Mouse (Mus musculus): ENCODE measurements around the gene Il1b.

Il1b gene

DNA sequence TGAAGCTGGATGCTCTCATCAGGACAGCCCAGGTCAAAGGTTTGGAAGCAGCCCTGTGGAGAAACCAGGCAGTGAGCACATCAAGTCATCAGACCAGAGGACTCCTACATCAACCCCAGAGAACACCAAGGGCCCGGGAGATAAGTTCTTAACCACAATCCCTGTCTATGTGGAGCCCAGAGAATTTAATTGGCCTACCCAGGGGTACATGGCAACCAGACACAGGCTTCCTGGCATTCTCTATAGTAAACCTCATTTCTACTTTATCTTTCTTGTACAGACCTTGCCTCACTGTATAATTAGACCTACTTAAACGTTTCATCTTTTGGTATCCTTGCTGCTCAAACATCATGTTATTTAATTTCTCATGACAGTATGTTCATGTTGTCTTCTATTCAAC, 2.8 kb downstream of the Il1b start:
- DNase-seq (ENCODE audit: low spot score): no peak

DNA sequence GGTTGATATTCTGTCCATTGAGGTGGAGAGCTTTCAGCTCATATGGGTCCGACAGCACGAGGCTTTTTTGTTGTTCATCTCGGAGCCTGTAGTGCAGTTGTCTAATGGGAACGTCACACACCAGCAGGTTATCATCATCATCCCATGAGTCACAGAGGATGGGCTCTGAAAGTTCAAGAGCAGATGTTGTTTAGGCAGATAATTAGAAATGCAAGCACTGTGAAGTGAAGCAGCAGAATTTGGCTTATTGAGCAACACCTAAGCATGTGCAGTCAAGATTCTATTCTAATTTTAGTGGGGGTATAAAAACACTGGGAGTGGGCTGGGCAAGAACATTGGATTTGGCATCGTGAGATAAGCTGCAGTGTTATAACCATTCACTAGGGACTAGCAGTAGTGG, 3.7 kb downstream of the Il1b start:
- no peak for DNase-seq (ENCODE audit: low spot score)

DNA sequence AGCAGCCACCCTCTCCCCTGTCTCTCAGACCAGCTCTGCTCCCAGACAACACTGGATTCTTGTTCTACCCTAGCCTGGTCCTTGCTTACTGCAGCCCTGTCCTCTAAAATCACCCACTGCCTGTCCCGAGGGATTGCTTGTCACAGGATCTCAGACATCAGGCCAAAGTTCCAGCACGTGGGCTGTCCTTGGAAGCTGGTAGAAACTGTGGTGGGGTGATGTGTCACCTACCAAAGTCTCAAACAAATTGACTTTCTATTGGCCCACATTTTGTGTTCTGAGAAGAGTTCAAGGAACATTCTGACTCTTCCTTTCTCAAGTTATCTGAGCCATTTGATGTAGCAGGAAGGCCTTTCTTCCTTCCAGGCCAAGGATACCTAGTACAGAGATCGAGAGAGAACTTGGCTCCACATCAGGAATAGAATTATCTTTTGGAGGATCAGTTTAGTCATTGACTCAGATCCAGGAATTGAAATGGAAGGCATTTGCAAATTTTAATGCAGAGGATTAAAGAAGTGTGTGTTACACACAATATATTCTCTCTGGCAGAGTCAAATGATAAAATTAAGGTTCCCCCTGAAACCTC, 9.9 kb downstream of the Il1b start:
- DNase-seq (ENCODE audit: low spot score): no peak

DNA sequence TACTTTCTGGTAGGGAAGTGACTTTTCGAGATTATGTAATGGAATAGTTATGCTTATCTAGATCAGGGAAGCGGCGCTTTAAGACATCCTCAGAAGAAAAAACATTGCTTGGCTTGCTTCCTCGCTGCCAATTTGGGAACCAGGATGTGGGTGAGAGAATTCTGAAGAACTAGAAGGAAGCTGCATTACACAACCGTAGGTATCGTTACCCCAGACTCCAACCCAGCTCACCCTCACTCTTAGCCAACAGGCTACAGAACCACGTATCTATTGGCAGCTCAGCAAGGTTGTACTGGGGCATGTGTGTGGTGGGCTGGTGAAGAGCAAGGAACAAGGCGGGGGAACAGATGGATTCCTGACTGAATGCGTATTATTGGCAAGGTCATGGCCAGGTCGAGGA, 10.7 kb downstream of the Il1b start:
- DNase-seq (ENCODE audit: low spot score): peak; percentile 65

DNA sequence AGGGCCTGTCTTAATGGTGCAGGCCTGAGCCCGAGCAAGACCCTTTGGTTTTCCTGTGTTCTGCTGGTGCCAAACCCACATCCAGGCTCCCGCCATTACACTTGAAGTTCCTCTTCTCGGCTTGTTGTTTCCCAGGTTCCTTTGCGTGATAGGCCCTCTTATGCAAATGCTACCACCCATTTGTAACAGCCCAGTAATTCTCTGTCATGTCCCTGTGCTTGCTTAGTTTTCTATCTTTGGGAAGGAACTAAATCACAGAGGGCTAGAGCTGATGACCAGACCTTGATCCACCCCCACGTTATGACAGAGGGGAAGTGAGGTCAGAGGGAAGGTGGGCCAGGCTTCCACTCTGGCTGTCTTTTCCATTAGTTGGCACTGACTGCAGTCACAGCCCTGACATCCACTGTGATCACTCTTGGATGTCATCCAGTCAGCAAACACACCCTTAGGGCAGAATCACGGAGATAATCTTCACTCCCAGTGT, 32.8 kb downstream of the Il1b start:
- no peak for DNase-seq (ENCODE audit: low spot score)

DNA sequence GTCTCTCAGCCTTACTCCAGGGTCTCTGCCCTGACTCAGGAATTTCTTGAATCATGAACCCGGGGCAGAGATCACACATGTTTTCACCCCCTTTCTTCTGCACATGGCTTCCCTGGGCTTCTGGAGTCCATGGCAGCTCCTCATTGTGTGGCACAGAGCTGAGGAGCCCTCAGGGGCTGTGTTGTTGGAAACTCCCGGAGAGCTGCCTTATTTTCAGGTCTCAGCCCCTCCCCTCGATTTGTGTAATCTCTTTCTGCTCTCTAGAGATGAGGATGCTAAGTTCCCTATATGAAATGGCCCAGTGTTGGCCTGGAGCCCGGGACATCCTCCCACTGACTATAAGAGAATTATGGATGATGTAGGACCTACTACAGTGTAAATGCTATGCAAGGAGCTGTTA, 37.5 kb downstream of the Il1b start:
- DNase-seq (ENCODE audit: low spot score): no peak

DNA sequence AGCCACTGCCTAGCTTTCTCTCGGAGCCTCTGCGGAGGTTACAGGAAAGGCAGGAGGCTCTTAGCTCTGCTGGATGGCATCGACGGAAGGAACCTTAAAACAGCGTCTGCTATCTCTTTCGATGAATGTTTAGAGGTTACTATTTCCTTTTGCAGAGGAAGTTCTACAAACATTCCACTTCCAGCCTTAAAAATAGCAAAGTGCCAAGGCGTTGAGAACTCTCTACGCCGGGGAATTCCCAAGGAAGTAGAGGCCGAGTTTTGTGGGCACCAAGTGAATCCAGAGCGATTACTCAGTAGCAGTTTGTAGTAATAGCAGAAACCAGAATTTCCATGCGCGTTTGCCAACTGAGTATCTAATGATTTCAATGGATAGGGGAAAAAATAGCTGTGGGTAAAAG, 40.4 kb downstream of the Il1b start:
- no peak for DNase-seq (ENCODE audit: low spot score)

DNA sequence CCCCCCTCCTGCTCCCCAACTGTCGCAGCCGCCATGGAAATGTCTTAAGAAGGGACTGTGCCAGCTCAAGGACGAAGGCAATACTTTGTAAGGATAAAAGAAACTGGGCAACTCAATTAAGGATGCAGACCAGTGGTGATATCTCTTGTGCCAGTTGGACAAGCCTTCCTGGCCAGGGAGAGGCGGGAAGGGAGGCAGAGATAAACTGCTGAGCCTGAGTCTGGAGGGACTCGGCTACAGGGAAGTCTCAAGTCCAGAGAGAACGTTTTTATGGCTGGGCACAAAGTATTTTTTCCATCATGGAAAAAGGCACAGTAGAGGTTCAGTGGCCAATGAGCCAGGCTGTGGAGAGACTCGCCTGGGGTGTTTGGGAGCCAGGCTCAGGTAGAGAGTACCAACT, 40.9 kb downstream of the Il1b start:
- no peak for DNase-seq (ENCODE audit: low spot score)

DNA sequence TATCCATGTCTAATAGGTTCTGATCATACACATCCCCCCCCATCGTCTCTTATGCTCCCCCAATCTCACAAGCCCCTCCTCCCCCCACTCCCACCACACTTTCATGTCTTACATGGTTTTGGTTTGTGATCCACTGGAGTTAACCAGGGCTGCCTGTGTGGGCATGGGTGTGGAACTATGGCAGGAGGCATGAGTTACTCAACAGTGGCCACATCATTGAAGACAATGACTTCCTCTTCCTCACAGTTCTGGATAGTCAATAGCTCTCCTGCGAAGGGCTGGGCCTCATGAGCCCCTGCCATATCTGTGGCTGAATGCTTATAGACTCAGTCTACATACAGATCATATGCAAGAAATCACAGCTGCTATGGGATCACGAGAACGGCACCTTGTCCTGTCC, 42.7 kb downstream of the Il1b start:
- DNase-seq (ENCODE audit: low spot score): no peak

DNA sequence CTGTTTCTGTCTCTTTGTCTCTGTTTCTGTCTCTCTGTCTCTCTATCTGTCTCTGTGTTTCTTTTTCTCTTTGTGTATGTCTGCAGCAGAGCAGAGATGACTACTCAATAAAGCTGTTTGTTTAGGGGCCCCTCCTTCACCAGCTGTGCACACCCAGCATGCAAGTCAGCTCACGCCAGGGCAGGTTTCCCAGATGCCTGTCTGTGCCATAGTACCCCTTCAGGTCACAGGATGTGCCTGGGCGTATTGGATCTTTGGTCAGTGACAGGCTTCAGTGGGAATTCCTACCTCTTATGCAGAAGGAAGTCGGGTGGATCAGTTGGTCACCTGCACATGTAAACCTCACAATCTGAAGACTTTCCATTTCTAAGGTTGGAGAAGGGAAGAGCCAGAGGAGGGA, 46.7 kb downstream of the Il1b start:
- DNase-seq (ENCODE audit: low spot score): no peak

DNA sequence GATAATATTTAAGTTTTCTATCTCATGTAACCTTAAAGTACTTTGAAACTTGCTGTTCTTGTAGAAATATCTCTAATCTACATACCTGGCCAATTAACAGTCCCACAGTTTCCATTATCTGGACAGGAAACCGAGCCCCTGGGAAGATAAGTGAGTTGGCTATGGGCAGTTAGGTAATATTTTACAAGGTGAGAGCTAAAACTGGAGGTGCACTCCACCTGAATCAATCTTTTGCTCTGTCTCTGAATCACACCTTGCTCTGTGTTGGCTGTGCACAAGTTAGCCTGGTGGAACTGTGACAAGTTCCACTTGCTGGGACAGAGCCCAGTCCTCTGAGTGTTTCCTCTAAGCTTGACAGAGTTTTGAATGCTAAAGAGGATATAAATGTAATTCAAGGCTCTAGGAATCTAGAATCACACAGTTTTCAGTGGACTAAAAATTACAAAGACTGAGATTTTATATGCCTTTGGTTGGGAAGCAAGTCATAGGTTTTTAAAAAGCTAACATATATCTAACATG, 48.8 kb downstream of the Il1b start:
- no peak for DNase-seq (ENCODE audit: low spot score)

DNA sequence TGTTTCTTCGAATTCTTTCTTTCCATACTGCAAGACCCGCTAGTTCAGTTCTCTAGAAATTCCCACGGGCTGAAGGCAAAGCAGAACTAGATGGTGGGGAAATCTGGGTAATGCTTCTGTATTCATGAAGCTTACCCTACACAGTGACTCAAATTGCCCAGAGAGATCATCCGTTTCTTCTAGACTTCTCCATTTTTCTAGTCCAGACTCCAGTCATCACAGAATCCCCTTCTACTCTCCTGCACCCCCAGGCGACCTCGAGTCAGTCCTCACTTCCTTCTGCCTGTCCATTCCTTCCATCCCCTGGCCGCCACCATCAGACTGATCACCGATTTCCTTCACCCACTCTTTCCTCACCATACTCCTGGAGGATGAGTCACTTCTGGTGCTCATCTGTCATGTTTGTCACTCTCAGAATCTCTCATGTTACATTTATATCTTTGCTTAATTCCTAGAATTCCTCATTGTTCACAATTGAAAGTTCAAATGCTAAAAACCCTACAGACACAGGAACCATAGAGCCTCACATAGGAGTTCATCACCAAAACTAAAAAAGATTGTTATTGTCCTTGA, 50.8 kb downstream of the Il1b start:
- DNase-seq (ENCODE audit: low spot score): peak; percentile 28

DNA sequence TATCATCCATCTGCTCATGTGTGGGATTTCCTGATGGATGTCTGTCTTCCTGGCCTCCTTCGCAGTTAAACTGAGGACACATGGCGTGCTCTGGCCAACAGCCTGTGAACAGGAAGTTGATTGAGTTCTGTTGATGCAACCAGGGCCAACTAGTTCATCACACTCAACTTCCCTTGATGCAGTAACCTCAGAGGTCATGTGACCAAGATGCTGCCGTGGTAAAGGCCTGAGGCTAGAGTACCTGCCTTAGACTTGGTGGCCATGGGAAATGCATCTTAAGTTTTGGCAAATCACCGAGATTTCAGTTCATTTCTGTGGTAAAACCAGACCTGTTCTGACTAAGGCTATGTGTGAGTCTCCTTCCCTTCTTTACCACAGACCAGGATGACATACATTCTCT, 55.1 kb downstream of the Il1b start:
- no peak for DNase-seq (ENCODE audit: low spot score)

DNA sequence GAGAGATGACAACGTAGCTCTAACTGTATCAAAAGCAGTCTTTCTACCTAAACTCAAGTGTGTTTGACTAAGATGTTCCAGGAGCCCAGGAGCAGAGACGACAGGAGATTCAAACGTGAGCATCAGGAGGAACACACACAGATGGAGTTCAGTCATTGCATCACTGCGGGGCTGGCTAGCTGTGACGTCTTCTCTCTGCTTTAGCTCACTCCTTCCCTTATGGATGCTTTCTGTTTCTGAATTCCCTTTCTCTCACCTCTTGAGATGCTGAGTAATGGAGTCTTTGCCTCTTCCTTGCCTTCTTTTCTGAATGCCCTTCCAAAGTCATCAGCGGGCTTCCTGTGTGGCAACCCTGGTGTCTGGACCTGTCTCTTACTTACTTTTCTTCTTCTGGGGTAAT, 56.1 kb downstream of the Il1b start:
- no peak for DNase-seq (ENCODE audit: low spot score)
